Mouse (Mus musculus) liver, embryonic 13.5 days (tissue): ENCODE measurements around the gene Wdr81. TPM values are rescaled to one million over a fixed set of nuclear protein-coding genes. Genes with fewer than 3 reads are reported as not detected.

ENCODE experiments used
- ATAC-seq: fragments of 200-750 bp; cut with Nextera tagmentation; 2 replicates; pipeline ENCODE4 v1.8.0; 2017; ENCODE audit warnings: low read depth, mild to moderate bottlenecking, moderate number of reproducible peaks, moderate library complexity
- DNase-seq: peaks from one replicate; pipeline ENCODE4 v3.0.0; 2022
- H3K27ac ChIP-seq: fragments of 300-500 bp; sonication (generic); 2 replicates; pipeline ENCODE4 v1.5.1; 2015; ENCODE audit warnings: moderate library complexity, mild to moderate bottlenecking, inconsistent platforms
- H3K27me3 ChIP-seq: fragments of 300-500 bp; sonication (generic); 2 replicates; pipeline ENCODE4 v1.6.1; 2015; ENCODE audit warnings: mild to moderate bottlenecking, inconsistent platforms
- H3K36me3 ChIP-seq: fragments of 300-500 bp; sonication (generic); 2 replicates; pipeline ENCODE4 v1.6.1; 2015; ENCODE audit warnings: mild to moderate bottlenecking, inconsistent platforms
- H3K4me1 ChIP-seq: fragments of 300-500 bp; sonication (generic); replicated peaks from 2 replicates; pipeline ENCODE4 v1.6.1; 2015; ENCODE audit warnings: inconsistent platforms
- H3K4me2 ChIP-seq: fragments of 300-500 bp; sonication (generic); 2 replicates; pipeline ENCODE4 v1.6.1; 2015; ENCODE audit warnings: inconsistent platforms, mild to moderate bottlenecking, moderate library complexity
- H3K4me3 ChIP-seq: fragments of 300-500 bp; sonication (generic); replicated peaks from 2 replicates; pipeline ENCODE4 v1.5.1; 2015; ENCODE audit warnings: mild to moderate bottlenecking, inconsistent platforms
- H3K9ac ChIP-seq: fragments of 300-500 bp; sonication (generic); 2 replicates; pipeline ENCODE4 v1.6.1; 2015; ENCODE audit warnings: mild to moderate bottlenecking, inconsistent platforms
- H3K9me3 ChIP-seq: fragments of 300-500 bp; sonication (generic); replicated peaks from 2 replicates; pipeline ENCODE4 v1.6.1; 2016; ENCODE audit warnings: inconsistent platforms
- WGBS: fragments of 180-500 bp; shearing (Covaris S2); methylation state at CpG from one replicate; pipeline ENCODE4 v1.1.7; 2015; ENCODE audit not compliant: insufficient replicate concordance; 5-methylcytosine and 5-hydroxymethylcytosine counted together
- polyA plus RNA-seq: library from polyadenylated mRNA; unstranded; fragments of >200 nt; fragmentation: Nextera tagmentation; extraction: Ambion mirVana; gene quantifications from 2 replicates; pipeline ENCODE4 v1.2.1, GENCODE M21; 2015

The Wdr81 gene
- polyA plus RNA-seq, 1 experiment from 2014 or later, result 18.5 TPM

GRCm38 (mm10) chr11:75450304-75450908 is 4.1 kb downstream of the Wdr81 start:
- Histone ChIP-seq H3K36me3 (peaks cover 63% of the 10 kb centered on the region), H3K9ac (peak overlapping the region; percentile 83), H3K4me2 (peak overlapping the region; percentile 100), H3K27me3 (no peaks in the 10 kb centered on the region), H3K4me1 (peaks cover 87% of the 10 kb centered on the region), H3K9me3 (no peaks in the 10 kb centered on the region), H3K27ac (peak overlapping the region; percentile 99), H3K4me3 (peak overlapping the region; percentile 60)
- ATAC-seq, result peak; percentile 74
- peak; percentile 67 for DNase-seq
- 41% methylated on average over 8 of the region's 8 CpGs for WGBS

- DNase-seq, result peak; percentile 77
- Histone ChIP-seq H3K9me3 (no peaks in the 10 kb centered on the region), H3K27ac (peak overlapping the region; percentile 99), H3K4me2 (peak overlapping the region; percentile 100), H3K36me3 (peaks cover 70% of the 10 kb centered on the region), H3K4me1 (peaks cover 87% of the 10 kb centered on the region), H3K9ac (peak overlapping the region; percentile 83), H3K4me3 (peak overlapping the region; percentile 60), H3K27me3 (no peaks in the 10 kb centered on the region)
- peak; percentile 72 for ATAC-seq
- WGBS, result 19% methylated on average over 7 of the region's 7 CpGs
Observed at GRCm38 (mm10) chr11:75449695-75450094, 4.8 kb downstream of the Wdr81 start.

- H3K36me3 ChIP-seq, result peaks cover 81% of the 10 kb centered on the region
- peak overlapping the region; percentile 100 for H3K4me2 ChIP-seq
- H3K27ac ChIP-seq, result peak overlapping the region; percentile 99
- no peak for DNase-seq
- peak overlapping the region; percentile 83 for H3K9ac ChIP-seq
- H3K4me3 ChIP-seq, result peak overlapping the region; percentile 60
- no peaks in the 10 kb centered on the region for H3K27me3 ChIP-seq
- H3K4me1 ChIP-seq, result peaks cover 87% of the 10 kb centered on the region
- WGBS, result 35% methylated on average over 3 of the region's 3 CpGs
- no peaks in the 10 kb centered on the region for H3K9me3 ChIP-seq
- ATAC-seq, result peak; percentile 13
Observed at GRCm38 (mm10) chr11:75448575-75448974, 5.9 kb downstream of the Wdr81 start.

- Histone ChIP-seq H3K27ac (peak overlapping the region; percentile 74), H3K9me3 (no peaks in the 10 kb centered on the region), H3K36me3 (peaks cover 87% of the 10 kb centered on the region), H3K9ac (no peak overlapping the region), H3K4me3 (no peak overlapping the region), H3K27me3 (no peaks in the 10 kb centered on the region), H3K4me2 (no peak overlapping the region), H3K4me1 (peaks cover 70% of the 10 kb centered on the region)
- 86% methylated on average over 8 of the region's 8 CpGs for WGBS
- ATAC-seq (peak; percentile 73), DNase-seq (no peak)
Observed at GRCm38 (mm10) chr11:75443711-75444110, 10.8 kb downstream of the Wdr81 start.

GRCm38 (mm10) chr11:75441601-75442000 is 12.9 kb downstream of the Wdr81 start:
- Histone ChIP-seq H3K27ac (peak overlapping the region; percentile 64; the same call in 1 of the 2 replicates), H3K4me2 (no peak overlapping the region), H3K36me3 (peaks cover 73% of the 10 kb centered on the region), H3K4me1 (peaks cover 56% of the 10 kb centered on the region), H3K27me3 (no peaks in the 10 kb centered on the region), H3K9ac (no peak overlapping the region; the same call in 1 of the 2 replicates), H3K9me3 (no peaks in the 10 kb centered on the region), H3K4me3 (no peak overlapping the region)
- DNase-seq, result no peak
- WGBS, result 92% methylated on average over 16 of the region's 16 CpGs
- no peak for ATAC-seq

- no peak overlapping the region for H3K4me3 ChIP-seq
- no peak for DNase-seq
- 77% methylated on average over 7 of the region's 7 CpGs for WGBS
- no peaks in the 10 kb centered on the region for H3K27me3 ChIP-seq
- no peak overlapping the region for H3K9ac ChIP-seq
- no peaks in the 10 kb centered on the region for H3K9me3 ChIP-seq
- no peak for ATAC-seq
- H3K27ac ChIP-seq, result peak overlapping the region; percentile 64; the same call in 1 of the 2 replicates
- H3K36me3 ChIP-seq, result peaks cover 73% of the 10 kb centered on the region
- H3K4me1 ChIP-seq, result peaks cover 58% of the 10 kb centered on the region
- no peak overlapping the region for H3K4me2 ChIP-seq
Observed at GRCm38 (mm10) chr11:75441034-75441433, 13.5 kb downstream of the Wdr81 start.

GRCm38 (mm10) chr11:75439951-75440350 is 14.6 kb downstream of the Wdr81 start:
- Histone ChIP-seq H3K27ac (peak overlapping the region; percentile 64), H3K4me3 (no peak overlapping the region), H3K27me3 (no peaks in the 10 kb centered on the region), H3K9ac (0 out of 2 replicates have a peak overlapping the region, but pooled peaks have one; percentile 5), H3K4me1 (peaks cover 50% of the 10 kb centered on the region), H3K9me3 (0 out of 2 replicates have a peak, but pooled peaks cover 2% of the 10 kb centered on the region), H3K4me2 (no peak overlapping the region), H3K36me3 (peaks cover 73% of the 10 kb centered on the region)
- DNase-seq (no peak), ATAC-seq (no peak)
- WGBS, result 81% methylated on average over 3 of the region's 3 CpGs

- Histone ChIP-seq H3K9ac (peak within 1 kb of the TSS; percentile 56), H3K4me2 (peak within 1 kb of the TSS; percentile 54), H3K27ac (peak within 1 kb of the TSS; percentile 67), H3K9me3 (peaks cover 7% of the 10 kb centered on the region), H3K27me3 (no peaks in the 10 kb centered on the region), H3K4me3 (peak within 1 kb of the TSS; percentile 56), H3K4me1 (peaks cover 44% of the 10 kb centered on the region), H3K36me3 (peaks cover 73% of the 10 kb centered on the region)
- 79% methylated on average over 6 of the region's 6 CpGs for WGBS
- DNase-seq, result no peak
- peak; percentile 60 for ATAC-seq
Observed at GRCm38 (mm10) chr11:75439363-75439762, 15.2 kb downstream of the Wdr81 start, which contains the start of gene Serpinf2. Gene Serpinf2 (minus strand): TSS chr11:75439591.

GRCm38 (mm10) chr11:75438804-75439203 is 15.7 kb downstream of the Wdr81 start:
- H3K9me3 ChIP-seq, result peaks cover 10% of the 10 kb centered on the region
- ATAC-seq (no peak), DNase-seq (no peak)
- peak overlapping the region; percentile 67 for H3K27ac ChIP-seq
- peak overlapping the region; percentile 55 for H3K9ac ChIP-seq
- peak overlapping the region; percentile 54 for H3K4me2 ChIP-seq
- WGBS, result 87% methylated on average over 3 of the region's 3 CpGs
- H3K4me3 ChIP-seq, result peak overlapping the region; percentile 56
- peaks cover 40% of the 10 kb centered on the region for H3K4me1 ChIP-seq
- peaks cover 73% of the 10 kb centered on the region for H3K36me3 ChIP-seq
- no peaks in the 10 kb centered on the region for H3K27me3 ChIP-seq

- 58% methylated on average over 13 of the region's 13 CpGs for WGBS
- H3K4me3 ChIP-seq, result peak overlapping the region; percentile 56
- ATAC-seq, result no peak
- H3K36me3 ChIP-seq, result peaks cover 70% of the 10 kb centered on the region
- H3K27ac ChIP-seq, result peak overlapping the region; percentile 67
- H3K4me1 ChIP-seq, result peaks cover 36% of the 10 kb centered on the region
- no peak for DNase-seq
- peaks cover 10% of the 10 kb centered on the region for H3K9me3 ChIP-seq
- H3K27me3 ChIP-seq, result no peaks in the 10 kb centered on the region
- peak overlapping the region; percentile 56 for H3K9ac ChIP-seq
- H3K4me2 ChIP-seq, result peak overlapping the region; percentile 54
Observed at GRCm38 (mm10) chr11:75438194-75438593, 16.3 kb downstream of the Wdr81 start.

GRCm38 (mm10) chr11:75434138-75434537 is 20.4 kb downstream of the Wdr81 start:
- DNase-seq, result no peak
- 79% methylated on average over 5 of the region's 5 CpGs for WGBS
- Histone ChIP-seq H3K9me3 (peaks cover 10% of the 10 kb centered on the region), H3K9ac (no peak overlapping the region), H3K4me2 (no peak overlapping the region), H3K36me3 (peaks cover 61% of the 10 kb centered on the region), H3K27me3 (no peaks in the 10 kb centered on the region), H3K4me3 (no peak overlapping the region), H3K27ac (0 out of 2 replicates have a peak overlapping the region, but pooled peaks have one; percentile 23), H3K4me1 (0 out of 2 replicates have a peak, but pooled peaks cover 6% of the 10 kb centered on the region)
- no peak for ATAC-seq

- H3K36me3 ChIP-seq, result peaks cover 51% of the 10 kb centered on the region
- no peak for DNase-seq
- no peak overlapping the region for H3K4me2 ChIP-seq
- H3K4me3 ChIP-seq, result no peak overlapping the region
- no peak overlapping the region for H3K9ac ChIP-seq
- no peak for ATAC-seq
- H3K27me3 ChIP-seq, result no peaks in the 10 kb centered on the region
- peaks cover 10% of the 10 kb centered on the region for H3K9me3 ChIP-seq
- WGBS, result 77% methylated on average over 11 of the region's 11 CpGs
- H3K4me1 ChIP-seq, result peaks cover 4% of the 10 kb centered on the region
- H3K27ac ChIP-seq, result no peak overlapping the region
Observed at GRCm38 (mm10) chr11:75431307-75431706, 23.2 kb downstream of the Wdr81 start.
